In genomic region chr10:75823782-75824181, GRCm38 (mm10) we compare ENCODE assay signal across 1 mouse cellular context.
TF ChIP-seq lines count a peak whose summit lies in the region.

No protein-coding gene starts in this region.

TF ChIP-seq in CH12.LX, 34 proteins besides CTCF, POLR2A, EP300 and RAD21 (continued from another document):
- TF ChIP-seq ZNF384 (IDR thresholded peaks at IDR 0.05; ENCODE audit: low read depth, low read length) (no peak), RCOR1 (conservative IDR thresholded peaks at IDR 0.05; ENCODE audit: low read depth, low read length) (no peak), PAX5 (IDR thresholded peaks at IDR 0.05; ENCODE audit: low read length) (no peak), SIN3A (IDR thresholded peaks at IDR 0.05; ENCODE audit: low read length) (no peak), NRF1 (IDR thresholded peaks at IDR 0.05; ENCODE audit: low read depth, low read length) (no peak), JUND (conservative IDR thresholded peaks at IDR 0.05; ENCODE audit: low read depth, low read length) (no peak)
TF ChIP-seq in CH12.LX: peak in this region for 0.
